ENCODE assay signal across 9 mouse cellular contexts in genomic region chr10:84530388-84530787, GRCm38 (mm10). TPM values are rescaled to one million over a fixed set of nuclear protein-coding genes. Genes with fewer than 3 reads are reported as not detected.
DNase-seq lines count a peak whose midpoint lies in the region; ATAC-seq and TF ChIP-seq lines count a peak whose summit lies in the region.
"Had no signal": no experiment of that assay in that cellular context is flagged by ENCODE, and none has a peak within 500 bp of the region (broad histone marks: within the 10 kb centered on the region; RNA-seq: fewer than 3 reads in every experiment).

No protein-coding gene starts in this region.

- H3K4me1 ChIP-seq in G1E (ENCODE audit: insufficient read depth, low read depth, low read length), result no peaks in the 10 kb centered on the region
- peaks cover 26 to 29% of the 10 kb centered on the region in 2 experiments for H3K4me1 ChIP-seq in heart, embryonic 14.5 days (ENCODE audit: control insufficient read depth in 2 of 2, insufficient read depth in 2 of 2, low read length in 2 of 2)
- peaks cover 28% of the 10 kb centered on the region for H3K4me1 ChIP-seq in midbrain, embryonic 11.5 days (ENCODE audit: control insufficient read depth, insufficient read depth, low read length)

- ATAC-seq in G1E (ENCODE audit: extremely low read depth, insufficient number of reproducible peaks, low FRiP score, poor library complexity, severe bottlenecking), result 0 out of 2 replicates have a peak, but pooled peaks have one; percentile 15
- no peak for ATAC-seq in heart, embryonic 14.5 days (ENCODE audit: insufficient number of reproducible peaks, insufficient read depth, low FRiP score, low read depth)
- ATAC-seq in midbrain, embryonic 11.5 days (ENCODE audit: low FRiP score), result no peak
- ATAC-seq: activated CD4-positive, CD25-positive, alpha-beta regulatory T cell, adult 4 months had no signal

- H3K27me3 ChIP-seq in G1E (ENCODE audit: insufficient read depth, low read length), result peaks cover 23% of the 10 kb centered on the region
- no peaks in the 10 kb centered on the region for H3K27me3 ChIP-seq in heart, embryonic 14.5 days (ENCODE audit: control insufficient read depth, insufficient read depth, low read length)
- H3K27me3 ChIP-seq in midbrain, embryonic 11.5 days (ENCODE audit: control insufficient read depth, insufficient read depth, low read length), result no peaks in the 10 kb centered on the region

- 30% methylated on average over 8 of the region's 8 CpGs for WGBS in heart, embryonic 14.5 days
- WGBS in midbrain, embryonic 11.5 days, result 91% methylated on average over 8 of the region's 8 CpGs

- peaks cover 12% of the 10 kb centered on the region for H3K9me3 ChIP-seq in G1E (replicated peaks)
- H3K9me3 ChIP-seq in heart, embryonic 14.5 days (ENCODE audit: control insufficient read depth, low read length), result no peaks in the 10 kb centered on the region
- H3K9me3 ChIP-seq in midbrain, embryonic 11.5 days (ENCODE audit: control insufficient read depth, low read length), result no peaks in the 10 kb centered on the region

- H3K36me3 ChIP-seq in G1E (replicated peaks), result no peaks in the 10 kb centered on the region
- H3K36me3 ChIP-seq in heart, embryonic 14.5 days (ENCODE audit: control insufficient read depth, insufficient read depth, low read length), result peaks cover 45% of the 10 kb centered on the region
- H3K36me3 ChIP-seq in midbrain, embryonic 11.5 days (ENCODE audit: control insufficient read depth, insufficient read depth, low read length), result peaks cover 12% of the 10 kb centered on the region

- DNase-seq in gastrocnemius, adult 18-20 months (ENCODE audit: low spot score), result peak; percentile 59
- no peak for DNase-seq in gastrocnemius, postnatal 25 days
- no peak for DNase-seq in G1E (ENCODE audit: low spot score)
- DNase-seq in midbrain, embryonic 11.5 days (ENCODE audit: low spot score, missing footprints), result no peak
- no peak for DNase-seq in urinary bladder, postnatal 4 days (ENCODE audit: low spot score in 2 of 2)
- DNase-seq in layer of hippocampus, adult 9-10 months (ENCODE audit: low spot score), result no peak
- no peak for DNase-seq in gastrocnemius, postnatal 14 days

- H3K4me2 ChIP-seq in heart, embryonic 14.5 days (ENCODE audit: low read length), result peak overlapping the region; percentile 89
- peak overlapping the region; percentile 61; the same call in 1 of the 2 replicates for H3K4me2 ChIP-seq in midbrain, embryonic 11.5 days

- peak overlapping the region; percentile 66 for H3K9ac ChIP-seq in heart, embryonic 14.5 days (ENCODE audit: low read length)
- H3K9ac ChIP-seq in midbrain, embryonic 11.5 days (ENCODE audit: low read length), result no peak overlapping the region

- H3K27ac ChIP-seq in heart, embryonic 14.5 days (replicated peaks in 1 of 2; ENCODE audit: control insufficient read depth in 1 of 2, insufficient read depth in 1 of 2, low read depth in 2 of 2, low read length in 2 of 2), result peak overlapping the region; percentile 81 to 95
- H3K27ac ChIP-seq in midbrain, embryonic 11.5 days (ENCODE audit: low read depth, low read length), result no peak overlapping the region

- TF ChIP-seq CTCF in G1E (IDR thresholded peaks at IDR 0.05; ENCODE audit: low read depth, low read length), result no peak

- intact Hi-C loops in gastrocnemius, postnatal 14 days (cut with DNase I; ENCODE audit: low total_unique reads), result no loop called here

- no peak overlapping the region for H3K4me3 ChIP-seq in G1E (ENCODE audit: low read depth, low read length)
- H3K4me3 ChIP-seq in heart, embryonic 14.5 days (ENCODE audit: control insufficient read depth in 1 of 2, insufficient read depth in 1 of 2, low read depth in 1 of 2, low read length in 2 of 2), result peak overlapping the region; percentile 37 to 96
- H3K4me3 ChIP-seq in midbrain, embryonic 11.5 days (ENCODE audit: low read depth, low read length), result no peak overlapping the region

RNA-seq across cellular contexts. Expression of gene Ckap4, which starts 3.5 kb away (rescaled TPM):
- 1 to 10 TPM; 5.7 to 8.4 TPM for total RNA-seq in gastrocnemius, adult 18-20 months (2021)
- total RNA-seq in gastrocnemius, postnatal 25 days (2021), result 10 to 100 TPM; 15.5 to 16.3 TPM
- total RNA-seq in G1E (2014; fragmentation: Nextera tagmentation) (5.3 TPM in 1 of 2 replicates, not detected in the other), G1E (2017) (not detected in 2 replicates)
- polyA plus RNA-seq in G1E (2012), result 0.02 TPM in 1 of 2 replicates, not detected in the other
- polyA plus RNA-seq in heart, embryonic 14.5 days (2014; fragmentation: Nextera tagmentation; extraction: Ambion mirVana), result 106 and 116 TPM in 2 replicates
- polyA plus RNA-seq in midbrain, embryonic 11.5 days (2014; fragmentation: Nextera tagmentation; extraction: Ambion mirVana), result 83.6 and 89.2 TPM in 2 replicates
- 10 to 100 TPM; 34.0 to 51.7 TPM for total RNA-seq in gastrocnemius, postnatal 14 days (2021)

RNA-seq across cellular contexts. Expression of gene Tcp11l2, which starts 46.0 kb away (rescaled TPM):
- 10 to 100 TPM; 35.9 to 52.2 TPM for total RNA-seq in gastrocnemius, adult 18-20 months (2021)
- total RNA-seq in gastrocnemius, postnatal 25 days (2021), result 10 to 100 TPM; 39.2 to 47.0 TPM
- 44.1 and 75.5 TPM in 2 replicates for total RNA-seq in G1E (2014; fragmentation: Nextera tagmentation)
- total RNA-seq in G1E (2017), result 24.6 and 25.4 TPM in 2 replicates
- polyA plus RNA-seq in G1E (2012), result 8.2 and 10.4 TPM in 2 replicates
- 36.2 and 36.6 TPM in 2 replicates for polyA plus RNA-seq in heart, embryonic 14.5 days (2014; fragmentation: Nextera tagmentation; extraction: Ambion mirVana)
- 9.4 and 10.7 TPM in 2 replicates for polyA plus RNA-seq in midbrain, embryonic 11.5 days (2014; fragmentation: Nextera tagmentation; extraction: Ambion mirVana)
- 100 to 1,000 TPM in 1 of 2 experiments, 10 to 100 TPM in 1; 68.4 to 118 TPM for total RNA-seq in gastrocnemius, postnatal 14 days (2021)

Comparison
In these comparisons a context has a peak if more than half of its experiments do, and no peak if none do; other contexts are left out.
1. H3K4me3 ChIP-seq: peak in heart, embryonic 14.5 days (2 of 2); none in G1E (single experiment) and midbrain, embryonic 11.5 days (single experiment).